Mouse (Mus musculus) Patski (cell line): ENCODE measurements around the gene Stard3. TPM values are rescaled to one million over a fixed set of nuclear protein-coding genes. Genes with fewer than 3 reads are reported as not detected.

Experiments
- ATAC-seq: fragments of 100-300 bp; one replicate; pipeline ENCODE4 v1.8.0; 2021
- CTCF ChIA-PET: fragments of 350-600 bp; sonication (Branson Sonifier 250); formaldehyde crosslinking; loops from one replicate; lab custom pipeline; 2022; ENCODE audit warnings: inconsistent platforms; lab: Charles Lee
- POLR2A ChIA-PET: fragments of 350-600 bp; sonication (Branson Sonifier 250); formaldehyde crosslinking; loops from one replicate; lab custom pipeline; 2022; ENCODE audit warnings: antibody characterized with exemption, inconsistent platforms; lab: Charles Lee
- DNase-seq: peaks from one replicate; pipeline ENCODE4 v3.0.0-alpha.2; 2011; ENCODE audit warnings: low read depth, low spot score
- H3K27me3 ChIP-seq: fragments of 371-371 bp; one replicate; pipeline ENCODE4 v1.5.1; 2021
- CTCF ChIP-seq: fragments of 100-300 bp; IDR thresholded peaks from one replicate; pipeline ENCODE4 v1.5.1; 2021
- in situ Hi-C: fragments of 300-500 bp; cut with MboI; formaldehyde crosslinking; loops from 3 replicates; pipeline ENCODE4 v1.11.1; 2018; ENCODE audit warnings: low pct_unique_long_range_greater_than_20kb, mixed read lengths
- polyA plus RNA-seq: library from polyadenylated mRNA; unstranded; gene quantifications from one replicate; pipeline ENCODE4 v1.2.3, GENCODE M21; 2021

Stard3 gene
- polyA plus RNA-seq, 1 experiment from 2014 or later, result 46.3 TPM

DNA sequence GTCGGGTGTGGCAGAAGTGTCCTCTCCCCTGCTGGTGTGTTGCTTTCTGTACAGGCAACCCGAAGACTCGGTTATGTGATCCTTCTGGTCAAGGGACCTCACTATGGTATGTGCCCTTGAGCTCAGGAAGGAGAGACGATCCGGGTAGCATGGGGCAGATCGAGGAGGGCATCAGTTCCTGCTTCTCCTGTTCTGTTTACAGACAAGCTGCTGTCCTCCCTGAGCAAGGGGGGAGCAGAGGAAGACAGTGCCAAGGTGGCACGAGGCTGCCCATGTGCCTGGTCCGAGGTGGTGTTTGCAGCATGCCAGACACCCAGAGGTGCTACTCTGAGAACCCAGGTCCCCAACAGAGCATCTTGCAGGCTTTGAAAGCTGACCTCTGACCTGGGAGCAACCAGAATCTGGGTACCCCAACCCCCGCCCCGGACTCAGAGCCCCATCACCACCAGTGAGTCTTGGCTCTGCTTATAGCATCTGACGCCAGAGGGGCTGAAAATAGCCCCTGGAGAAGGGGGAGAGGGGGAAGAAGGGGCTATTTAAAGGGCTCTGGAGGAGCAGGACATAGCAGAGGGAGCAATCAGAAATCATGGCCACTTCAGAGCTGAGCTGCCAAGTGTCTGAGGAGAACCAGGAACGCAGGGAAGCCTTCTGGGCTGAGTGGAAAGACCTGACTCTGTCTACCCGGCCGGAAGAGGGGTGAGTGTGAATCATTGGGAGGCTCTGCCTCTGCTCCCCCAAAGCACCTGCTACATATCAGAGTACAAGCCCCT, 25.3 kb downstream of the Stard3 start, which contains the start of gene Tcap:
Gene Tcap (plus strand): TSS at position 551 of the 770 bp plus-strand sequence.
- H3K27me3 ChIP-seq, result no peaks in the 10 kb centered on the region
- ChIA-PET CTCF (interaction anchor here (0.8 to 2.5 kb wide), 6 partner anchors 11 to 41 kb away, joined by 3 to 14 read pairs (median 4); partner anchors contain the start of gene Stard3), POLR2A (interaction anchor here (1.5 kb wide), 1 partner anchor 9 kb away, joined by 4 read pairs; no protein-coding TSS in a partner anchor)
- no peak for ATAC-seq
- in situ Hi-C loops, result no loop called here
- TF ChIP-seq CTCF, result no peak
- no peak for DNase-seq

DNA sequence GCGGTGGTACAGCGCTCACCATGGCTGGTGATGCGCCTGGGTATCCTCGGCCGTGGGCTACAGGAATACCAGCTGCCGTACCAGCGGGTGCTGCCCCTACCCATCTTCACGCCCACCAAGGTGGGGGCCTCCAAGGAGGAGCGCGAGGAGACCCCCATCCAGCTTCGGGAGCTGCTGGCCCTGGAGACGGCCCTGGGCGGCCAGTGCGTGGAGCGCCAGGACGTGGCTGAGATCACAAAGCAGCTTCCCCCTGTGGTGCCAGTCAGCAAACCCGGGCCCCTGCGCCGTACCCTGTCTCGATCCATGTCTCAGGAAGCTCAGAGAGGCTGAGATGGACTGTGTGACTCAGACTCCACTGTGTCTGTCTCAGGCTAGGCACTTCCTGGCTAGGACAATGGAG, 26.0 kb downstream of the Stard3 start:
- H3K27me3 ChIP-seq, result no peaks in the 10 kb centered on the region
- in situ Hi-C loops, result no loop called here
- ChIA-PET CTCF (interaction anchor here (1.3 to 2.5 kb wide), 4 partner anchors 10 to 42 kb away, joined by 3 to 14 read pairs (median 8); no protein-coding TSS in a partner anchor), POLR2A (interaction anchor here (1.5 kb wide), 1 partner anchor 10 kb away, joined by 4 read pairs; no protein-coding TSS in a partner anchor)
- no peak for ATAC-seq
- DNase-seq, result no peak
- TF ChIP-seq CTCF, result no peak

DNA sequence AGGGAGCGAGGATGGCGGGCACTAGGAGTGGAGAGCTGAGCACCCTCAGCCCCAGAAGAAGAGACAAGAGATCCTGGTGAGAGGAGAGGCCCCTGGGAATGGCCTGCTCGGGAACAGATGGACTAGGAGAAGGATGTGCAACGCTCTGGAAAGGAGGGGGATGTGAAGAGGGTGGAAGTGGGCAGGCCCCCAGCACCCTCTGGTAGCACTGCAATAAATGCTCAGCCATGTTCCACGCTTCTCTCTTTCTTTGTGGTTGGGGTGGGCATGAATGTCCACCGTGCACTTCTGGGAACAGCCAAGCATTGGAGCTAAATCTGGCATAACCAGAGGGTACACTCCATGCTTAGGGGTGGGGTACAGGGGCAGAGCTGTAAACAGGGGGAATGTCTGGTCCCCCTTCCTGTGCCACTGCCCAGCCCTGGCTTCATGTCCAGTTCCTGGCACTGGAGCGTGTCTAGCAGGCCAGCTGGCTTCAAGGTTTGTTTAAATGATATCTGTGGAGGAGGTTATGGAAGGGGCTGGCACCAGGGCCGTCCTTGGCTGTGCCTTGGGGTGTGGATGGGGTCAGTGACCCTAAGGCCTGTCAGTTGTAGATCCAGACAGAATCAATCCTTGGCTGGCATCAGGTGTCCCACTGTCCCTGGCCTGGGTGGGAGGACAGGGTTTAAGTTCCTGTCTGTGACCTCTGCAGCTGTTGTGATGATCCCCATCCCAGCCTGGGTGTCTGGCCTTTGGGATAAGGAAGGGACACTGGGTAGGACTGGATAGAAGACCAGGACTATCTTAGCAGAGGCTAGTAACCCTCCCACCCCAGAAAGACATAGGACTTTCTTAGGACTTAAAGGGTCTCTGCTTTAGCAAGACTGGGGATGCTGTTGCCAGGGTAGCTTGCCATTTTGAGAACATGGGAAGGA, 26.8 kb downstream of the Stard3 start:
- ChIA-PET CTCF (interaction anchor here (1.3 to 2.5 kb wide), 3 partner anchors 10 to 43 kb away, joined by 3 to 14 read pairs (median 5); no protein-coding TSS in a partner anchor), POLR2A (interaction anchor here (1.5 kb wide), 1 partner anchor 11 kb away, joined by 4 read pairs; no protein-coding TSS in a partner anchor)
- H3K27me3 ChIP-seq, result no peaks in the 10 kb centered on the region
- TF ChIP-seq CTCF, result no peak
- ATAC-seq, result no peak
- in situ Hi-C loops, result no loop called here
- no peak for DNase-seq

DNA sequence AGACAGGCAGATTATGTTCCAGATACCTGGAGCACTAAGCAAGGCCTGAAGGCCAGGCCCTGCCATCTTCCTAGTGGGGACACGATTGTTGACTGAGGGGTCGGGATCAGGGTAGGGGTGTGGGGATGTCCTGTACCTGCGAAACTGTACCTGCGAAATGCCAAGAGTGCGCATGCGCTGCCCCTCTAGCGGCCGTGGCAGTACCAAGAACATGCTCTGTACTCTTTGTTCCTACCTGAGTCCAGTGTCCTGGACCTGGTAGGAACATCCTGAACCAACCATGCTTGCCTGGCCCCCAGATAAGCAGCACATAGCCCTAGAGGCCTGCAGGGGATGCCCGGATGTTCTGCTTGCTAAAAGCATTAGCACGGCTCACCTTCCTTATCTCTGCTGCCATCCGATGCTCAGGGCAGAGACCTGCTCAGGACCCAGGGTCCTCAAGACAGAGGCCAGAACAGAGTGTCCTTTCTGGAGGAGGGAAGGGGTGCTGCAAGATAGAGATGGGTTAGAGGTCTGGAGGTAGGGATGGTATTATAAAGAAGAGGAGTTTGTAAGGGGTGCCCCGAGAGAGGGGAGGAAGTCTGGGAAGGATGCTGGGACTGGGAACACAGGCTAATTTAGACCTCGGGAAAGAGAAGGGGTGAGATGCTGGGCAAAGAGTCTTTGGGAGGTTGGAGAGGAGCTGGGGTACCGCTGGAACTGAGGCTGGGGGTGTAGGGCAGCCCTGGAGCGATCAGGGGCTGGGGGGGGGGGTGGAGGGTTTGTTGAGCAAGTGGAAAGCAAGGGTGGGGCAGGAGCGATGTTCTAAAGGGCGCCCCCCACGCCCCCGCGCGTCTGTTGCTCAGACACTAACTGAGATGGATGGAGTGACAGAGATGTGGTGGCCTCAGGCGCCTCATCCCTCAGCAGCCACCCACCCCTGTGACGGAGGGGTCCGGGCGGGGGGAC, 27.7 kb downstream of the Stard3 start, which contains the start of gene Pnmt:
Gene Pnmt (plus strand): TSS at position 813 of the 948 bp plus-strand sequence.
- ChIA-PET CTCF (interaction anchor here (1.7 kb wide), 1 partner anchor 41 kb away, joined by 5 read pairs; no protein-coding TSS in a partner anchor), POLR2A (interaction anchor here (0.6 kb wide), 1 partner anchor 53 kb away, joined by 3 read pairs; the partner anchor contains the start of gene Mien1)
- TF ChIP-seq CTCF, result no peak

DNA sequence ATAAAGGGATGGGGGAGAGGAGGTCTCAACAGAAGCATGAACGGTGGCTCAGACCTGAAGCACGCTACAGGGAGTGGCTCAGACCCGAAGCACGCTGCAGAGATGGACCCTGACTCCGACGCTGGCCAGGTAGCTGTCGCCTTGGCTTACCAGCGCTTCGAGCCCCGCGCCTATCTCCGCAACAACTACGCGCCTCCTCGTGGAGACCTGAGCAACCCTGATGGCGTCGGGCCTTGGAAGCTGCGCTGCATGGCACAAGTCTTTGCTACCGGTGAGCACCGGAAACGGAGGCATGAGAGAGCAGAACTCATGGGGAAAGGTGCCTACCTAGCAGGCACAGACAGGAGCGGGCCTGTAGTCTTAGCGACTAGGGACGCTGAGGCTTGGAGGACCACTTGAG, 28.4 kb downstream of the Stard3 start:
- DNase-seq (no peak), ATAC-seq (no peak)
- CTCF ChIA-PET, result interaction anchor here (1.6 kb wide), 1 partner anchor 44 kb away, joined by 7 read pairs; no protein-coding TSS in a partner anchor
- POLR2A ChIA-PET, result interaction anchor here (0.6 to 2.1 kb wide), 2 partner anchors 44 to 52 kb away, joined by 3 to 7 read pairs; partner anchors contain the start of gene Mien1
- in situ Hi-C loops, result no loop called here
- no peaks in the 10 kb centered on the region for H3K27me3 ChIP-seq
- no peak for TF ChIP-seq CTCF

More for the DNA sequence above, 27.7 kb downstream of the Stard3 start, which contains the start of gene Pnmt:
- ATAC-seq, result no peak
- H3K27me3 ChIP-seq, result no peaks in the 10 kb centered on the region
- in situ Hi-C loops, result no loop called here
- DNase-seq, result no peak

DNA sequence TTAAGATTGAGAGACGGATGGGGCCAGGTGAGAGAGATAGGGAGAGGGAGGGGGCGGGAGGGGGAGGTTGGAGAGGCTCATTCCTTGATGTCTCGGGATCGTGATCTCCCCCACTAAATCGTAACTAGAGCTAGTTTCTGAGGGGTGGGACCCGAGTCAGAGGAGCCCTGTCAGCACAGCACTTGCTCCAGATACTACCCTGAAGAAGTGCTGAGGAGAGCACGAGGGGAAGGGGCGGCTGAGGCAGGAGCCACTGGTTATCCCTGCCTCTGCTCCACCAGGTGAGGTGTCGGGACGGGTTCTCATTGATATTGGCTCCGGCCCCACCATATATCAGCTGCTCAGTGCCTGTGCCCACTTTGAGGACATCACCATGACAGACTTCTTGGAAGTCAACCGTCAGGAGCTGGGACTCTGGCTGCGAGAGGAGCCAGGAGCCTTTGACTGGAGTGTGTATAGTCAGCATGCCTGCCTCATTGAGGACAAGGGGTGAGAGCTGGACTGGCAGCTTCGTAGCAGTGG, 28.9 kb downstream of the Stard3 start:
- CTCF ChIA-PET, result interaction anchor here (1.0 to 1.6 kb wide), 2 partner anchors 15 to 44 kb away, joined by 4 to 7 read pairs; no protein-coding TSS in a partner anchor
- DNase-seq (no peak), ATAC-seq (no peak)
- no peaks in the 10 kb centered on the region for H3K27me3 ChIP-seq
- in situ Hi-C loops, result no loop called here
- TF ChIP-seq CTCF, result no peak
- POLR2A ChIA-PET, result interaction anchor here (2.1 kb wide), 1 partner anchor 45 kb away, joined by 7 read pairs; no protein-coding TSS in a partner anchor

DNA sequence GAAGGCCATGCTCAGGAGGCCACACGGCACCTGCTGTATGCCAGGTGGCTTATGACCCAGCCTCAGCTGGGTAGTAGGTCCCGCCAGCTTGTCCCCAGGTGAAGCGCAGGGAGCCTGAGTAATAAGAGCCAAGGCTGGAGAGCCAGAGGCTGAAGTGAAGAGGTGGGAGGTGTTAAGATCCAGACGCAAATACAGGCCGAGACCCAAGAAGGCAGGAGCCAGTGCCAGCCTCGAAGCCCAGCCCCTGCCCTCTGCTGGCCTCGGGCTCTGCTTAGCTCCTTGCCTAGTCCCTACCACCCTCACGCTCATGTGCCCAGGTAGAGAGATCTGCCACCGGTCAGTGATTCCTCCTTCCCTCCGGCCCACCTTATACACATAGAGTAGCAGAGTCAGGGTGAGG, 30.1 kb downstream of the Stard3 start:
- in situ Hi-C loops, result no loop called here
- no peak for TF ChIP-seq CTCF
- POLR2A ChIA-PET, result interaction anchor here (0.6 to 2.1 kb wide), 3 partner anchors 25 to 207 kb away, joined by 3 to 7 read pairs (median 3); no protein-coding TSS in a partner anchor
- DNase-seq, result no peak
- CTCF ChIA-PET, result interaction anchor here (1.4 to 4.1 kb wide), 4 partner anchors 28 to 70 kb away, joined by 3 to 31 read pairs (median 8); no protein-coding TSS in a partner anchor
- no peak for ATAC-seq
- no peaks in the 10 kb centered on the region for H3K27me3 ChIP-seq

DNA sequence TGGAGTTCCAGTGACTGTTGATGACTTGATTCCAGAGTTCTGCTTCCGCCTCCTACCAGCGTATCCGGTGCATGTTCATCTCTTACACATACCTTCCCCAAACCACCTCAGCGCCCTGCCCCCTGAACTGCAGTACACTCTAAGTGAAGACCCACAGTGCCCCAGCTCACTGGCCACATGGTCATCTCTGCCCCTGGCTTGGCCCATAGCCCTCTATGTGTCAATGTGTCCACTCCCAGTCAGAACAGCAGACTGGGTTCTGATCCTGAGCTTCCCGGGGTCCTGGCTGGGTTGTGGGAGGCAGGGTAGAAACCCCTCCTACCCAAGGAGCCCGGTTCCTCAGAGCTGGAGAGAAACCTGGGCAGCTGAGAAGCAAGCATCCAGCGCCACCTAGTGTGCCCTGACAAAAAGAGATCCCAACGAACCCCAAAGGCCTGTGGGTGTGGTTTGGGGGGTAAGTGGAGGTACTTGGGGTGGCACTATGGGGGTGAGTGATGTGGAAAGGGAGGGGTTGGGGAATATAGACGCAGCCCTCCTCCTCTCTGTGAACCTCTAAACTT, 31.1 kb downstream of the Stard3 start:
- CTCF ChIA-PET, result interaction anchor here (0.7 to 4.1 kb wide), 8 partner anchors 9 to 69 kb away, joined by 3 to 31 read pairs (median 8); partner anchors contain the start of genes Pgap3 and Ppp1r1b
- H3K27me3 ChIP-seq, result no peaks in the 10 kb centered on the region
- no peak for DNase-seq

More for the DNA sequence above, 31.1 kb downstream of the Stard3 start:
- POLR2A ChIA-PET, result no interaction called here
- ATAC-seq, result no peak
- in situ Hi-C loops, result no loop called here
- TF ChIP-seq CTCF, result no peak
